16 mouse cellular contexts compared by ENCODE assay signal in the genomic region with DNA sequence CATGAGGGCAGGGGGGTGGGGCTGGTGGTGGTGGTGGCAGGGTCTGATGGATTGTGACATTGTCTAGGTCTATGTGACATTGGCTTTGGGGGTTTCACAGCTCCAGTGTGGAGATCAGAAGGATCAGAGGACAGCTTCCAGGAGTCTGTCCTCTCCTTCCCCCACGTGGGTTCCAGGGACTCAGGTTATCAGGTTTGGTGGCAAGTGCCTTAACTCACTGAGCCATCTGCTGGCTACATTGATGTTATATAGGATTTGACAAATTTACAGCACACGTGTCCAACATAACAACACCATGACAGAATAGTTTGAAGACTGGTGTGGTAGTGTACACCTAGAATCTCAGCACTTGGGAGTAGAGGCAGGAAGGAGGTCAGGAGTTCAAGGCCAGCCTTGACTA. TPM values are rescaled to one million over a fixed set of nuclear protein-coding genes. Genes with fewer than 3 reads are reported as not detected.
"Had no signal": no experiment of that assay in that cellular context is flagged by ENCODE, and none has a peak within 500 bp of the region (broad histone marks: within the 10 kb centered on the region; RNA-seq: fewer than 3 reads in every experiment).

No protein-coding gene starts in this region.

- ATAC-seq: liver, postnatal 0 days; lung, postnatal 0 days; midbrain, embryonic 16.5 days had no signal

- H3K4me3 ChIP-seq: kidney, embryonic 15.5 days; limb, embryonic 12.5 days; limb, embryonic 15.5 days; midbrain, embryonic 10.5 days had no signal

- H3K9ac ChIP-seq: kidney, embryonic 15.5 days; limb, embryonic 12.5 days; limb, embryonic 15.5 days; liver, embryonic 14.5 days; liver, postnatal 0 days; lung, embryonic 14.5 days had no signal

- H3K36me3 ChIP-seq: kidney, embryonic 15.5 days; limb, embryonic 12.5 days; limb, embryonic 15.5 days; midbrain, embryonic 10.5 days had no signal

- H3K27ac ChIP-seq: kidney, embryonic 15.5 days; liver, embryonic 14.5 days; macrophage; midbrain, embryonic 10.5 days had no signal

- H3K9me3 ChIP-seq: kidney, embryonic 15.5 days; limb, embryonic 12.5 days; limb, embryonic 15.5 days; midbrain, embryonic 10.5 days had no signal

- DNase-seq: kidney, adult 8-10 months; kidney, postnatal 10 days; kidney, postnatal 36 days; left cerebral cortex, postnatal 4 days; liver, postnatal 0 days; lung, embryonic 14.5 days; thymus, postnatal 36 days had no signal

- H3K4me2 ChIP-seq: kidney, embryonic 15.5 days; limb, embryonic 12.5 days; limb, embryonic 15.5 days; liver, embryonic 11.5 days; lung, embryonic 14.5 days had no signal

- H3K27me3 ChIP-seq: limb, embryonic 12.5 days; limb, embryonic 15.5 days had no signal

RNA-seq across cellular contexts. Expression of gene Ppp1r36, which starts 57.5 kb away (rescaled TPM):
- polyA plus RNA-seq: macrophage had no signal
